Mouse (Mus musculus): ENCODE measurements around the gene Aicda. TPM values are rescaled to one million over a fixed set of nuclear protein-coding genes. Genes with fewer than 3 reads are reported as not detected.
"Not testable (repeated sequence)": the region's sequence is repeated elsewhere in the genome, so short reads cannot be mapped to it uniquely, and the experiment has no call there.

Gene Aicda
- not detected for polyA plus RNA-seq (2021)

- peaks cover 18% of the 10 kb centered on the region for H3K27me3 ChIP-seq
- DNase-seq (ENCODE audit: low read depth, low spot score), result no peak
- no peak for TF ChIP-seq CTCF (IDR thresholded peaks at IDR 0.05)
- in situ Hi-C loops (cut with MboI; ENCODE audit: low pct_unique_long_range_greater_than_20kb), result no loop called here
- POLR2A ChIA-PET, result interaction anchor here (0.7 kb wide), 1 partner anchor 137 kb away, joined by 3 read pairs; no protein-coding TSS in a partner anchor
- CTCF ChIA-PET, result no interaction called here
- no peak for ATAC-seq
Measured at GRCm38 (mm10) chr6:122553606-122554005, at the start of gene Aicda. Aicda (plus strand) TSS chr6:122553801.

GRCm38 (mm10) chr6:122505041-122505440 is 48.6 kb upstream of the Aicda start:
- no peak for ATAC-seq
- CTCF ChIA-PET, result interaction anchor here (1.3 kb wide), 1 partner anchor 13 kb away, joined by 3 read pairs; no protein-coding TSS in a partner anchor

GRCm38 (mm10) chr6:122505545-122505944 is 48.1 kb upstream of the Aicda start, which contains the start of gene Mfap5:
Mfap5 (plus strand) TSS chr6:122505845.
- no peak for ATAC-seq
- ChIA-PET CTCF (interaction anchor here (1.3 kb wide), 1 partner anchor 14 kb away, joined by 3 read pairs; no protein-coding TSS in a partner anchor), POLR2A (no interaction called here)
- H3K27me3 ChIP-seq, result peaks cover 6% of the 10 kb centered on the region
- DNase-seq (ENCODE audit: low read depth, low spot score), result no peak
- in situ Hi-C loops (cut with MboI; ENCODE audit: low pct_unique_long_range_greater_than_20kb), result no loop called here
- no peak for TF ChIP-seq CTCF (IDR thresholded peaks at IDR 0.05)

More at GRCm38 (mm10) chr6:122505041-122505440, 48.6 kb upstream of the Aicda start:
- H3K27me3 ChIP-seq, result peaks cover 6% of the 10 kb centered on the region
- no peak for DNase-seq (ENCODE audit: low read depth, low spot score)
- TF ChIP-seq CTCF (IDR thresholded peaks at IDR 0.05), result no peak
- POLR2A ChIA-PET, result no interaction called here
- in situ Hi-C loops (cut with MboI; ENCODE audit: low pct_unique_long_range_greater_than_20kb), result no loop called here

GRCm38 (mm10) chr6:122508494-122508893 is 45.1 kb upstream of the Aicda start:
- CTCF ChIA-PET, result no interaction called here
- no peak for DNase-seq (ENCODE audit: low read depth, low spot score)

GRCm38 (mm10) chr6:122512914-122513878 is 40.4 kb upstream of the Aicda start:
- TF ChIP-seq CTCF (IDR thresholded peaks at IDR 0.05), result no peak
- POLR2A ChIA-PET, result no interaction called here
- CTCF ChIA-PET, result interaction anchor here (1.0 to 1.3 kb wide), 2 partner anchors 10 to 17 kb away, joined by 3 read pairs; no protein-coding TSS in a partner anchor
- in situ Hi-C loops (cut with MboI; ENCODE audit: low pct_unique_long_range_greater_than_20kb), result no loop called here
- peaks cover 4% of the 10 kb centered on the region for H3K27me3 ChIP-seq
- no peak for ATAC-seq
- no peak for DNase-seq (ENCODE audit: low read depth, low spot score)

More at GRCm38 (mm10) chr6:122508494-122508893, 45.1 kb upstream of the Aicda start:
- in situ Hi-C loops (cut with MboI; ENCODE audit: low pct_unique_long_range_greater_than_20kb), result no loop called here
- POLR2A ChIA-PET, result no interaction called here
- no peak for ATAC-seq
- TF ChIP-seq CTCF (IDR thresholded peaks at IDR 0.05), result no peak
- H3K27me3 ChIP-seq, result peaks cover 10% of the 10 kb centered on the region

GRCm38 (mm10) chr6:122514312-122514711 is 39.3 kb upstream of the Aicda start:
- no peak for ATAC-seq
- DNase-seq (ENCODE audit: low read depth, low spot score), result no peak
- H3K27me3 ChIP-seq, result peaks cover 7% of the 10 kb centered on the region
- ChIA-PET POLR2A (no interaction called here), CTCF (no interaction called here)
- in situ Hi-C loops (cut with MboI; ENCODE audit: low pct_unique_long_range_greater_than_20kb), result no loop called here
- TF ChIP-seq CTCF (IDR thresholded peaks at IDR 0.05), result no peak

- in situ Hi-C loops (cut with MboI; ENCODE audit: low pct_unique_long_range_greater_than_20kb); CTCF ChIA-PET; H3K27me3 ChIP-seq; DNase-seq (ENCODE audit: low read depth, low spot score); ATAC-seq: not testable (repeated sequence)
- POLR2A ChIA-PET, result interaction anchor here (0.7 kb wide), 1 partner anchor 15 kb away, joined by 4 read pairs; no protein-coding TSS in a partner anchor
Measured at GRCm38 (mm10) chr6:122515762-122516161, 37.8 kb upstream of the Aicda start.

- POLR2A ChIA-PET, result no interaction called here
- in situ Hi-C loops (cut with MboI; ENCODE audit: low pct_unique_long_range_greater_than_20kb), result no loop called here
- no peak for TF ChIP-seq CTCF (IDR thresholded peaks at IDR 0.05)
- DNase-seq (ENCODE audit: low read depth, low spot score) (no peak), ATAC-seq (no peak)
- CTCF ChIA-PET, result no interaction called here
- peaks cover 4% of the 10 kb centered on the region for H3K27me3 ChIP-seq
Measured at GRCm38 (mm10) chr6:122517668-122518067, 35.9 kb upstream of the Aicda start.

GRCm38 (mm10) chr6:122519384-122519783 is 34.2 kb upstream of the Aicda start:
- peak; percentile 30 for TF ChIP-seq CTCF (IDR thresholded peaks at IDR 0.05)
- POLR2A ChIA-PET, result no interaction called here
- CTCF ChIA-PET, result interaction anchor here (0.6 to 1.4 kb wide), 2 partner anchors 10 to 21 kb away, joined by 3 read pairs; partner anchors contain the start of gene Rimklb
- DNase-seq (ENCODE audit: low read depth, low spot score) (no peak), ATAC-seq (no peak)
- in situ Hi-C loops (cut with MboI; ENCODE audit: low pct_unique_long_range_greater_than_20kb), result no loop called here
- peaks cover 4% of the 10 kb centered on the region for H3K27me3 ChIP-seq

GRCm38 (mm10) chr6:122522595-122522994 is 31.0 kb upstream of the Aicda start:
- no peak for ATAC-seq
- POLR2A ChIA-PET, result no interaction called here
- DNase-seq (ENCODE audit: low read depth, low spot score), result no peak
- peaks cover 4% of the 10 kb centered on the region for H3K27me3 ChIP-seq
- CTCF ChIA-PET, result no interaction called here
- in situ Hi-C loops (cut with MboI; ENCODE audit: low pct_unique_long_range_greater_than_20kb), result no loop called here
- no peak for TF ChIP-seq CTCF (IDR thresholded peaks at IDR 0.05)

- ATAC-seq, result no peak
- CTCF ChIA-PET, result interaction anchor here (0.7 kb wide), 1 partner anchor 11 kb away, joined by 3 read pairs; no protein-coding TSS in a partner anchor
- in situ Hi-C loops (cut with MboI; ENCODE audit: low pct_unique_long_range_greater_than_20kb), result no loop called here
Measured at GRCm38 (mm10) chr6:122523289-122523688, 30.3 kb upstream of the Aicda start.

More at GRCm38 (mm10) chr6:122523289-122523688, 30.3 kb upstream of the Aicda start:
- POLR2A ChIA-PET, result no interaction called here
- no peak for TF ChIP-seq CTCF (IDR thresholded peaks at IDR 0.05)
- peaks cover 5% of the 10 kb centered on the region for H3K27me3 ChIP-seq
- DNase-seq (ENCODE audit: low read depth, low spot score), result no peak
